Mouse (Mus musculus) heart, embryonic 16.5 days (tissue): Measurements from ENCODE around the gene Ctrc. TPM values are rescaled to one million over a fixed set of nuclear protein-coding genes. Genes with fewer than 3 reads are reported as not detected.
A peak's percentile ranks its signal among the peaks of the same experiment; 100 is the strongest.

Experiments used
- ATAC-seq: fragments of 200-750 bp; cut with Nextera tagmentation; replicated peaks from 2 replicates; pipeline ENCODE4 v1.8.0; 2017; ENCODE audit warnings: moderate number of reproducible peaks; ENCODE audit not compliant: insufficient read depth, low FRiP score; ENCODE audit errors: extremely low read depth
- H3K27ac ChIP-seq: fragments of 300-500 bp; sonication (generic); 2 replicates; pipeline ENCODE4 v1.5.1; 2014; ENCODE audit warnings: mild to moderate bottlenecking, low read length, control low read depth, moderate library complexity
- H3K27me3 ChIP-seq: fragments of 300-500 bp; sonication (generic); 2 replicates; pipeline ENCODE4 v1.6.1; 2014; ENCODE audit warnings: low read length, mixed read lengths; ENCODE audit not compliant: control insufficient read depth, insufficient read depth
- H3K36me3 ChIP-seq: fragments of 300-500 bp; sonication (generic); 2 replicates; pipeline ENCODE4 v1.6.1; 2014; ENCODE audit not compliant: control insufficient read depth, insufficient read depth
- H3K4me1 ChIP-seq: fragments of 300-500 bp; sonication (generic); 2 replicates; pipeline ENCODE4 v1.6.1; 2014; ENCODE audit warnings: low read length, mixed read lengths; ENCODE audit not compliant: control insufficient read depth, insufficient read depth
- H3K4me2 ChIP-seq: fragments of 300-500 bp; sonication (generic); 2 replicates; pipeline ENCODE4 v1.6.1; 2014; ENCODE audit warnings: low read depth, mild to moderate bottlenecking, control low read depth, low read length
- H3K4me3 ChIP-seq: fragments of 300-500 bp; sonication (generic); 2 replicates; pipeline ENCODE4 v1.5.1; 2014; ENCODE audit warnings: mild to moderate bottlenecking, control low read depth, low read length
- H3K9ac ChIP-seq: fragments of 300-500 bp; sonication (generic); 2 replicates; pipeline ENCODE4 v1.6.1; 2014; ENCODE audit warnings: low read length, control low read depth
- H3K9me3 ChIP-seq: fragments of 300-500 bp; sonication (generic); replicated peaks from 2 replicates; pipeline ENCODE4 v1.6.1; 2016; ENCODE audit warnings: low read length; ENCODE audit not compliant: control insufficient read depth
- WGBS: fragments of 180-500 bp; shearing (Covaris S2); extraction: QIAGEN DNeasy Blood & Tissue Kit; methylation state at CpG from one replicate; pipeline ENCODE4 v1.1.7; 2014; 5-methylcytosine and 5-hydroxymethylcytosine counted together
- polyA plus RNA-seq: library from polyadenylated mRNA; unstranded; fragments of >200 nt; fragmentation: Nextera tagmentation; extraction: Ambion mirVana; gene quantifications from 2 replicates; pipeline ENCODE4 v1.2.1, GENCODE M21; 2015

Ctrc gene
- polyA plus RNA-seq, 1 experiment from 2014 or later, result not detected

DNA sequence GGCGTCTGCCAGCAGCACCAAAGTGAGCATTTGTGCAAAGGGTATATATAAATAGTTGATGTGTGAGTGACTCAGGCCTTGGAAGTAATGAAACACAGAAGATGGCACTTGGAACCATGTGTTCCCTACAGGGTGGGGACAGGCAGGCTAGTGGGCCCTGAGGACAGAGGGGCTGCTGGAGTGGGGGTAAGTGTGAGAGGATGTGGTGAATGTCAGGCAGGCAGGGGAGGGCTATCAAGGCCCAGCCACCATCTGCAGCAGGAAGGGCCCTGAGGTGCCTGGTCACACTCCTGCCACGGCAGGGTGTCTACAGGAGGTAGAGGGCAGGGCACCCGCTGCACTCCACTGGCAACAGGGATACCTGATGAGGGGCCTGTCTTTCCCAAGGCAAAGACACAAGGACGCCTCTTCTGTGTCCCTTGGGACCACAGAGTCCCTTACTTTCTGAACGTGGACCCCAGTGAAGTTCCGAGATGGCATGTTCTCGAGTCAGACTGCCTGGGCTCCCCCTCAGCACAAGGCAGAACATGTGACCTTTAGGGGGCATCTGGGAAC, 17.6 kb upstream of the Ctrc start:
- 69% methylated on average over 7 of the region's 7 CpGs for WGBS
- Histone ChIP-seq H3K36me3 (peaks cover 23% of the 10 kb centered on the region), H3K4me1 (peaks cover 45% of the 10 kb centered on the region), H3K4me3 (no peak overlapping the region), H3K27ac (peak overlapping the region; percentile 81), H3K9ac (peak overlapping the region; percentile 42), H3K4me2 (no peak overlapping the region), H3K9me3 (no peaks in the 10 kb centered on the region), H3K27me3 (no peaks in the 10 kb centered on the region)
- no peak for ATAC-seq

DNA sequence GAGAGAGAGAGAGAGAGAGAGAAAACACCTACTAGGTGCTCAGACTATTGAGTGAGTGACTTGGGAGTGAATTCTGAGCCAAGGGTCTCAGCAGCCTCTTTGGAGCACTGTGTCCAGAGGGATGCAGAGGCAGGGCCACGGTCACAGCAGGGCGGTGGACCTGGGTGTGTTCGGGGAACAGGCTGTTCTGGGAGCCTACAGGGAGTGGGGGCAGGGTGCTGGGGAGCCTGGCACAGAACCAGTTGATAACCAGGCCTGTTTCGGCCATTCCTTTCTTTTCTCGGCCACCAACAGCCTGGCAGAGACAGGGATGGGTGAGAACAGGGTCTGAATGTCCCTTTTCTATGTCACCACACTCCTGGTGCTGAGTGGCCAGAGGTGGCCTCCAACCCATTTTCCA, 16.7 kb upstream of the Ctrc start:
- H3K36me3 ChIP-seq, result peaks cover 23% of the 10 kb centered on the region
- H3K9me3 ChIP-seq, result no peaks in the 10 kb centered on the region
- H3K27ac ChIP-seq, result peak overlapping the region; percentile 81
- peak overlapping the region; percentile 36; the same call in 1 of the 2 replicates for H3K9ac ChIP-seq
- no peaks in the 10 kb centered on the region for H3K27me3 ChIP-seq
- H3K4me2 ChIP-seq, result no peak overlapping the region
- peak; percentile 39; the same call in 1 of the 2 replicates for ATAC-seq
- no peak overlapping the region for H3K4me3 ChIP-seq
- peaks cover 38% of the 10 kb centered on the region for H3K4me1 ChIP-seq
- WGBS, result 43% methylated on average over 5 of the region's 5 CpGs

DNA sequence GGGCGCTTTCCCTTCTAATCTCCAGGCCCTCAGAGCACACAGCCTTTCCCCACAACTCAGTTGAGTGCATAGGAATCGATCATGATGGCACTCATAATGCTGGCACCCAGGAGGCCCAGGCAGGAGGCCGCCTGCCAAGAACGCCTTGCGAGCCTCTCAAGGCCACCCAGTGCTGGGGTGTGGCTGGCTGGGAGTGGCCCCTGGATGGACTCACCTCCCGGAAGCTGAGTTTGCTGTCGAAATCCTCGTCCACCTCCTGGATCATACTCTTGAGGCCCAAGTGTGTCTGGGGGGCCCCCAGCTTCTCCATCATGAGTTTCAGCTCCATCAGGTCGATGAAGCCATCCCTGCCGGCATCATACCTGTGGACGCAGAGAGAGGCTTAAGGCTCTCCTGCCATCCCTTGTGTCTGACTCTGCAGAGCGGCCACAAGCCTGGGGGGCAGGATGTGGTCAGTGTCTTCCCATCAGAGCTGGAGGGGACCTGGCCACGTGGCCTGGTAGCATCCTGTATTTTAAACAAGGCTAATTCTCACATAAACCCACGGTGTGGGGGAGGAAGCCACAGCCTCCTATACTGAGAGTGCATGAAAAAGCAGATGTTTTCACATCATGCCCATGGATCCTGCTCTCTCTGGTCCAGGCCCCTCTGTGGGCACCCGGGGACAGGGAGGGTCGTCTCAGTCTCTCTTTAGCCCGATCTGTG, 15.6 kb upstream of the Ctrc start:
- no peak for ATAC-seq
- H3K4me3 ChIP-seq, result no peak overlapping the region
- H3K4me2 ChIP-seq, result no peak overlapping the region
- H3K9me3 ChIP-seq, result no peaks in the 10 kb centered on the region
- peaks cover 23% of the 10 kb centered on the region for H3K36me3 ChIP-seq
- H3K9ac ChIP-seq, result no peak overlapping the region
- no peak overlapping the region for H3K27ac ChIP-seq
- no peaks in the 10 kb centered on the region for H3K27me3 ChIP-seq
- 83% methylated on average over 17 of the region's 17 CpGs for WGBS
- H3K4me1 ChIP-seq, result peaks cover 27% of the 10 kb centered on the region

DNA sequence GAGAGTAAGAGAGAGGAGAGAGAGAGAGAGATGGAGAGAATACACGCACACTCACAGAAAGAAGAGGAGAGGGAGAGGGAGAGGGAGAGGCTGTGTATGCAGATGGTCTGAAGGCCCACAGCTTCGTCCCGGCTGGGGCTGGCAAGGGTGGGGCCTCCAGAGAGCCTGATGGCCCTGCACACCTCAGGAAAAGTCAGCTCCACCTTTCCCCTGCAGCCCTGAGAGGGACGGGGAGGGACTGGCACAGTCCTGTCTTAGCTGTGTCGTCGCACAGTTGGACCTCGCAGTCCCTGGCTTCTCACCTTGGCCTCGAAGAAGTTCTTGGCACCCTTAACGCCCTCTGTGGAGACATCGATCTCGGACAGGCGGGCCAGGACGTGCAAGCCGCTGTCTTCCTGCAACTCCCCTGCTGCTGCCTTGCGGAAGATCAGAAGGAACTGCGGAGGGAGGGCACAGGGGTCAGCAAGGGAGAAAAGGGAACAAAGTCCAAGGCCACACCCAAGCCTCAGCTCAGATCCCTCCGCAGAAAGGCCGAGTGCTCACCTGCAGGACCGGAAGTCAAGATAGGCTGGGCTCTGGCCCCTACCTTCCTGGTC, 14.2 kb upstream of the Ctrc start:
- H3K4me3 ChIP-seq, result no peak overlapping the region
- no peaks in the 10 kb centered on the region for H3K9me3 ChIP-seq
- H3K27ac ChIP-seq, result no peak overlapping the region
- no peak overlapping the region for H3K9ac ChIP-seq
- peaks cover 23% of the 10 kb centered on the region for H3K36me3 ChIP-seq
- no peak overlapping the region for H3K4me2 ChIP-seq
- peaks cover 15% of the 10 kb centered on the region for H3K4me1 ChIP-seq
- no peak for ATAC-seq
- WGBS, result 77% methylated on average over 19 of the region's 19 CpGs
- no peaks in the 10 kb centered on the region for H3K27me3 ChIP-seq

DNA sequence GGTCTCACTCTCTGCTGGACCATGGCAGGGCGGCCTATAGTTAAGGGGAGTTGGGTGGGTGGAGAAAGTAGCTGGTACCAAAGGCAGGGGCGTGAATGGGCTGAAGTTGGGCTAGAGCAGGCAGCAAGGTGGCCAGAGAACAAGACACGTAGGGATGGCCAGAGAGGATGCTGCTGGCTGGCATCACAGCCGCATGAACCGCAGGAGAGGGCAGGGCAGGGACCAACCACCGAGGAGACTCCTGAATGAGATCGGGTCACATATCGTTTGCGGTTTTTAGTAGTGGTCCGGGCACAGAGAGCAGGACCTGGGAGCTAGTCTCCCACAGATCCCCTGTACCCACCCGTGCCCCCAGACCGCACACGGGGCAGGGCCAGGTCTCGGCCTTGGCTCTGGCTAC, 13.2 kb upstream of the Ctrc start:
- Histone ChIP-seq H3K9me3 (no peaks in the 10 kb centered on the region), H3K27ac (no peak overlapping the region), H3K4me3 (no peak overlapping the region), H3K4me1 (peaks cover 15% of the 10 kb centered on the region), H3K9ac (no peak overlapping the region), H3K27me3 (no peaks in the 10 kb centered on the region), H3K4me2 (no peak overlapping the region), H3K36me3 (peaks cover 23% of the 10 kb centered on the region)
- ATAC-seq, result no peak
- WGBS, result 91% methylated on average over 14 of the region's 14 CpGs

DNA sequence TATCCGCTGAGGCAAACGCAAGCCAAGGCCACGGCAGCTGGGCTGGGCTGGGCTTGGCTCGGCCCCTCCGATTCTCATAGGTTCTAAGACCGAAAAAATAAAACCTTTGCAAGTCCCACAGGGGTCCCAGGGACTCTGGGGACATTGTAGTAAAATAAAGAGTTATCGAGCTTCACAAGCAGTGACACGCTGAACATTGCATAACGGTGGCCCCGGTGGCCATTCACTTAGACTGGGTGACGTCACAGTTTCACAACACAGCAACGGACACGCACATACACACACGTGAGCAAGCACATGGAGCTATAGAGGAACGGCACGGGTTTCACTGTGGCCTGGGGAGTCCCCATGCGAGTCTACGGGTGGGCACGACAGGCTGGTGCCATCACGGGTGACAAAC, 12.3 kb upstream of the Ctrc start:
- no peak for ATAC-seq
- WGBS, result 85% methylated on average over 20 of the region's 20 CpGs
- peaks cover 23% of the 10 kb centered on the region for H3K36me3 ChIP-seq
- no peak overlapping the region for H3K4me3 ChIP-seq
- no peak overlapping the region for H3K4me2 ChIP-seq
- no peaks in the 10 kb centered on the region for H3K9me3 ChIP-seq
- H3K27me3 ChIP-seq, result no peaks in the 10 kb centered on the region
- no peak overlapping the region for H3K9ac ChIP-seq
- peaks cover 8% of the 10 kb centered on the region for H3K4me1 ChIP-seq
- no peak overlapping the region for H3K27ac ChIP-seq

DNA sequence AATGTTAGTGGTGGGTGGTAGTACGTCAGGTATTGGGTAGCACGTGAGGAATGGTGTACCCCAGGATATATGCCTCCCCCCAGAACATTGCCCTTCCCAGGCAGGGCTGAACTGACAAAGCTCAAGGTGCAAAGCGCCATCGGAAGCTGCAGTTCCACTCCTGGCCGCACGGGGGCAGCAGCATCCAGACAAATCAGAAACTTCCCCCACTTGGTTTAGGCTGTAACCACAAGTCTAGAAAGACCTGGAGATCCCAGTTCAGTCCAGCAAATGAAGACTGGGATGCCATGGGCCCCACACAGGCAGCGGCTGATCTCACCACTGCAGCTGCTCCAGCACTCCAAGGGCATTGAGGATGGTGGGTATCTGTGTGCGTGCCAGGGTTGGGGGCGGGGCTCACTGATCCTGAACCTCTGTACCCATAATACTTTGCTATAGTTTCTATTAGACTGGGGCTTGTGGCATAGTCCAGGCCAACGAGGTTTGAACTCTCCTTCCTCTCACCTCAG, 11.3 kb upstream of the Ctrc start:
- H3K9ac ChIP-seq, result no peak overlapping the region
- ATAC-seq, result peak; percentile 37
- H3K4me2 ChIP-seq, result no peak overlapping the region
- no peak overlapping the region for H3K27ac ChIP-seq
- no peaks in the 10 kb centered on the region for H3K4me1 ChIP-seq
- H3K9me3 ChIP-seq, result no peaks in the 10 kb centered on the region
- WGBS, result 17% methylated on average over 10 of the region's 10 CpGs
- no peaks in the 10 kb centered on the region for H3K27me3 ChIP-seq
- no peak overlapping the region for H3K4me3 ChIP-seq
- H3K36me3 ChIP-seq, result peaks cover 23% of the 10 kb centered on the region

DNA sequence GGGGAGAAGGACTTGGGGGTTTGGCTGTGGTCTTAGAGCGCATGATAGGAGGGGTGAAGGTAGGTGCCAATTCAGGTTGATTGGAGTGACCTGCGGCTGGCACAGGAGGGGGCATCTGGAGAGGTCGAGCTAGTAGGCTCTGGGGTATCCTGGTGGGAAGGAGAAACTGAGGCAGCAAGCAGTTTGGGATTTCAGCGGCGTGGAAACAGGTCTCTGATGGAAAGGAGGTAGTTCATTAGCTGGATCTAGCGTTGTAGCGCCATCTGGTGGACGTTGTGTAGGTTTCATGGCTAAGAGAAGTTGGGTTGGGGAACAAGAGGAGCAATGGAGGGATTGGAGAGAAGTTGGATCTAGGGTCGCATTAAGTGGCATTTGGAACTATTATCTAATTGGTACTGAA, 7.3 kb upstream of the Ctrc start:
- no peak for ATAC-seq
- Histone ChIP-seq H3K4me1 (no peaks in the 10 kb centered on the region), H3K27me3 (no peaks in the 10 kb centered on the region), H3K4me3 (no peak overlapping the region), H3K27ac (no peak overlapping the region), H3K36me3 (no peaks in the 10 kb centered on the region), H3K4me2 (no peak overlapping the region), H3K9me3 (no peaks in the 10 kb centered on the region), H3K9ac (no peak overlapping the region)
- 72% methylated on average over 9 of the region's 9 CpGs for WGBS

DNA sequence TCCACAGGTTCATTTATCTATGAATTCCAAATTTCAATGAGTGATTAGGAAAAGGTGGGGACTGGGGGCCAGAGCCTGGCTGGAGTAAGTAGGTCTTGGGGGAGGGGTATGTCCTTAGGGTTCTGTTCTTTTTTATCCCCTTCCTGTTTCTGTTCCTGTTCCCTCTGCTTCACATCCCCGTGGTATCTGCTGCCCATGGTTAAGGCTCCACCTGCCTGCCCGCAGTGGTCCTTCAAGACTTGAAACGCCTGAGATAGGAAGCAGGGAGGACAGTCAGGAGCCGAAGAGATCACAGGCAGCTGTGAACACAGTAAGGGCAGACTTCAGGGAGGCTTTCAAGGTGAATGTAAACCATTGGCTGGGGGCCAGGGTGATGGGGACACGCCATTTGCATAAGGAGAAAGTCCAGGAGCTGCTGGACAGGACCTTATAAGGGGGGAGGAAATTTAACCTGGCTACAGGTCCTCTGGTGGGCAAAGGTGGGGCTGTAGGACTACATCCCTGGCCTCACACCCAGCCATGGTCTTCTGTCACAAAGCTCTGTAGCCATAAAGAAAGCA, 11.5 kb downstream of the Ctrc start:
- no peak overlapping the region for H3K4me3 ChIP-seq
- no peaks in the 10 kb centered on the region for H3K9me3 ChIP-seq
- no peak overlapping the region for H3K4me2 ChIP-seq
- H3K27me3 ChIP-seq, result no peaks in the 10 kb centered on the region
- peaks cover 3% of the 10 kb centered on the region; the same call in 1 of the 2 replicates for H3K4me1 ChIP-seq
- no peaks in the 10 kb centered on the region for H3K36me3 ChIP-seq
- H3K27ac ChIP-seq, result no peak overlapping the region
- WGBS, result 45% methylated on average over 5 of the region's 5 CpGs
- no peak for ATAC-seq
- H3K9ac ChIP-seq, result no peak overlapping the region
